Mouse (Mus musculus) thymus, postnatal 0 days (tissue): ENCODE results near the gene Sbk3. TPM values are rescaled to one million over a fixed set of nuclear protein-coding genes. Genes with fewer than 3 reads are reported as not detected.

Experiments used
- DNase-seq: peaks from one replicate; pipeline ENCODE4 v3.0.0-alpha.2; 2015; ENCODE audit warnings: low spot score
- polyA plus RNA-seq: library from polyadenylated mRNA; unstranded; fragments of >200 nt; fragmentation: Nextera tagmentation; extraction: Ambion mirVana; gene quantifications from 2 replicates; pipeline ENCODE4 v1.2.1, GENCODE M21; 2015

Sbk3 gene
- polyA plus RNA-seq, 1 experiment from 2014 or later, result not detected

DNA sequence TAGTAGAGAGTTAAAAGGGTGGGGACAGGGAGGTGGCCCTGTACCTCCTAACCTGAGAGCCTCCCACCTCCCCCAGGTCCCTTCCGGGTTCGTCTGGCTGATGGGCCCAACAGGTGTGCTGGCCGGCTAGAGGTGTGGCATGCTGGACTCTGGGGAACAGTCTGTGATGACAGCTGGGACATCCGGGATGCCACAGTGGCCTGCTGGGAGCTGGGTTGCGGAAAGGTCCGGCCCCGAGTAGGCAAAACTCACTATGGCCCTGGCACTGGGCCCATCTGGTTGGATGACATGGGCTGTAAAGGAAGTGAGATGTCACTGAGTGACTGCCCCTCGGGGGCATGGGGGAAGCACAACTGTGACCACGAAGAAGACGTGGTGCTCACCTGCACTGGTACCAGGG lies 34.1 kb downstream of the Sbk3 start:
- no peak for DNase-seq

DNA sequence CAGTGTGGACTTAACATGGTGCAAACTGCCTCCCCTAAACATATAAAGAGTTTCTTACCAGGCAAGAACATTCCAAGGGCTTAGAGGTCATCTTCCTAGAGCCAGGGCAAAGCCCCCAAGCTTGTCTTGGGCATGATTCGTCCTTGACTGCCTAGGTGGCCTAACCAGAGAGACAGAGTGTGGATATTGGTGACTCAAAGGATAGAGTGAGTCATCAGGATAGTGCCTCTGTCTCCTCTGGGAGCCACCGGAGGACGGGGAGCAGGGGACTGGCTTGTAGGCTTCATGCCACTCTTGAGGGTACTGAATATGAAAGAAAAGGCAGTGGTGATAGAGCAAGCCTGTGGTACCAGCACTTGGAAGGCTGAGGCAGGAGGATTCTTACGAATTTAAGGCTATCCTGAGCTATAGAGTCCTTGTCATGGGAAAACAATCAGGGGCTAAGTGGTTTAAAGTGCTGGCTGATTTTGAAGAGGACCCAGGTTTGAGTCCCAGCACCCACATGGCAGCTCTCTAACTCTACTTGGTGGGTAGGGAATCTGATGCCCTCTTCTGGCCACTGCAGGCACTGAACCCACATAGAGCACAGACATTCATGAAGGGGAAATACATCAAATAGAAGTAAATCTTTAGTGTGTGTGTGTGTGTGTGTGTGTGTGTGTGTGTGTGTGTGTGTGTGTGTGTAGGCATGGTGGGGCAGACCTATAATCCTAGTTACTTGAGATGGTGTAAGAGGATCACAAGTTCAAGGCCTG lies 36.6 kb downstream of the Sbk3 start:
- DNase-seq, result no peak

- DNase-seq, result no peak
These were observed 37.9 kb downstream of the Sbk3 start for GRCm38 (mm10) chr7:4933103-4933502.

DNA sequence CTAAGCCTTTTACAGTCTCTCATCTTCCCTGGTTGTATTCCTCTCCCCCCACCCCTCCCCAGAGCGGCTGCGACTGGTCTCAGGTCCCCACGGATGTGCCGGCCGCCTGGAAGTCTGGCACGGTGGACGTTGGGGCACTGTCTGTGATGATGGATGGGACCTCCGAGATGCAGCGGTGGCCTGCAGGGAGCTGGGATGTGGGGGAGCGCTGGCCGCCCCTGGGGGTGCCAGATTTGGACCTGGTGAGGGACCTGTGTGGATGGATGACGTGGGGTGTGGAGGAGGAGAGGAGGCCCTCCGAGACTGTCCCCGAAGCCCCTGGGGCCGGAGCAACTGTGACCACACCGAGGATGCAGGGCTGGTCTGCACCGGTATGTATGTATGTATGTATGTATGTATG lies 42.6 kb downstream of the Sbk3 start:
- DNase-seq, result no peak

DNA sequence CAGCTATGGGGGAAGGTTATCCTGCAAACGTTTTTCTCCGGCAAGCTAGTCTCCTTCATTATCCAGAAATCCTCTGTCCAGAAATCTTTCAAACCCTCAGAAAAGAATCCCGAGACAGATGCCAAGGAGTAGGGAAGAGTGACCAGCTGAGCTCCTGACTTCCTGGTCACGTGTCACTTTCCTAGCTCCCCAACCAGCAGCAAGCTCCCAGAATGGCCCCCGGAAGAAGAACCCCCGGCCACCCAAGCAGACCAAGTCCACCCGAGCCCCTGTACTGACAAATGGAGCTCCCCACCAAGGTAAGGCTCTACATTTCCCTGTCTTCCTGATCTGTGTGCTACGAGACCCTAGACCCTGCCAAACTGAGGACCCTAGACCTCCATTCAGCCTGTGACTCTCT lies 43.3 kb downstream of the Sbk3 start:
- DNase-seq, result no peak

GRCm38 (mm10) chr7:4926849-4927248 lies 44.1 kb downstream of the Sbk3 start:
- DNase-seq, result no peak

- DNase-seq, result no peak
These were observed 45.3 kb downstream of the Sbk3 start, which contains the start of gene Ssc5d for GRCm38 (mm10) chr7:4925441-4926381. Gene Ssc5d, plus strand, starts transcription at chr7:4925785.

DNA sequence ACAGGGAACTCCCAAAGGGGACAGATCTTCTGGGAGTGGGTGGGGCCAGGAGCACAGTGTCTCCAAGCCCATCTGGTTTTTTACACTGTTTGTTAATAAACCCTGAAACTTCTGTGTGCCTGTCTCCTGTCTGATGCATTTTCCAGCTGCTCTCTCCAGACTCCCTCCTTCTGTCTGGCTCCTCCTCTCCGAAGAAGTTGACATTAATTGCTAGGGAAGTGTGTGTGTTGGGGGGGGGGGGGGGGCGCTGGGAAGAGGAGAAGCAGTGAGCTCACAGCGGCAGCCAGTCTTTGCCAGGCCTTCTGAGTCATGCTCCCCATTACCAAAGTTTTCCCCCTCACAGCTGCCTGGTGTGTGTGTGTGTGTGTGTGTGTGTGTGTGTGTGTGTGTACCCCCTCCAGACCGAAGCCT lies 46.1 kb downstream of the Sbk3 start:
- DNase-seq, result no peak

GRCm38 (mm10) chr7:4924483-4924882 lies 46.5 kb downstream of the Sbk3 start:
- no peak for DNase-seq

DNA sequence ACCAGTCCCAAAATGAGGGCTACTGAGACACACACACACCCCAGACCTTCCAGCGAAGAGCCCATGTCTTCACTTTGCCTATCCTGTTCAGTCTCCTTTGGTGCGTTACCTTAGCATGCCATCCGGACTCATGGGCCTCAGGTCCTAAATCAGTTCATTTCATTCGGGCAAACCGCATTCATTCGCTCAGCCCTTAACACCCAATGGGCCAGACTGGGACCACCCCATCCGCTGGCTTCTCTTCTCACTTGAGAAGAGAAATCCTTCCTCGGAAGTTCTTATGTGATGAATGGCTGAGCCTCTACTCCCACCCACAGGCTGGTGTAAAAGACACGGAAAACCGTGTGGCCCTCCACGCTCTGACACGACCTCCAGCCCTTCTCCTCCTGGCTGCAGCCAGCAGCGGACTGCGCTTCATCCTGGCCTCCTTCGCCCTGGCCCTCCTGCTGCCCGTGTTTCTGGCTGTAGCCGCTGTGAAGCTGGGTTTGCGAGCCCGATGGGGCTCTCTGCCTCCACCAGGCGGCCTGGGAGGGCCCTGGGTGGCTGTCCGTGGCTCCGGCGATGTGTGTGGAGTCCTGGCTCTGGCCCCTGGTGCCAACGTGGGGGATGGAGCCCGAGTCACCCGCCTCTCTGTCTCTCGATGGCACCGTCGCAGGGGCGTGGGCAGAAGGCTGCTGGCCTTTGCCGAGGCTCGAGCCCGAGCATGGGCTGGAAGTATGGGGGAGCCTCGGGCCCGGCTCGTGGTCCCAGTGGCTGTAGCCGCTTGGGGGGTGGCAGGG lies 47.2 kb downstream of the Sbk3 start:
- DNase-seq, result no peak

DNA sequence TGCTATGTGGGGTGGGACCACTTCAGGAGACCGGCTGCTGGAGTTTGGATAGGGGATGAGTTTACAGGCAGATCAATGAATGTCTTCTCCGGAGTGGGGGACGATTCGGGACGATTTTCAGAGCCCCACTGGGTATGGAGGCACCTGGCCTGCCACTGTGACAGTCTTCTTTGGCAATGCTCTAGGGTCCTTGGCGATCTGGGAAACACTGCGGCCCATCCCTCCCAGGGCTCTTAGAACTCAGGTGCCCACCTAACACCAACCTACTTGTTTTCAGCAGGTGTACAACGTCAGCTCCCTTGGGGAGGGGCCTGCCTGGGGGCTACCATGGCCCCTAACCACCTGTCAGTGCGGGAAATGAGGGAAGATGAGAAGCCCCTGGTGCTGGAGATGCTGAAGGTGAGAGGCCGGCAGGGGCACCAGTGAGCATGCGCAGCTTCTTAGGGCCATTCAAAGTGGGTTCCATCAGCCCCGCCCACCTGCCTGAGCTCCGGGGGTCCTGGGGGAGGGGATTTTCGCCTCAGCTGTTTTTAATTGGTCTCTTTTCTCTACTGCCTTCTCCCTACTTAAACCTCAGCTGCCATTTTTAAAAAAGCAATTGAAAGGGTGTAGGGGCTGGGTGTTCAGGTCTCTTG lies 47.9 kb downstream of the Sbk3 start:
- DNase-seq, result no peak

DNA sequence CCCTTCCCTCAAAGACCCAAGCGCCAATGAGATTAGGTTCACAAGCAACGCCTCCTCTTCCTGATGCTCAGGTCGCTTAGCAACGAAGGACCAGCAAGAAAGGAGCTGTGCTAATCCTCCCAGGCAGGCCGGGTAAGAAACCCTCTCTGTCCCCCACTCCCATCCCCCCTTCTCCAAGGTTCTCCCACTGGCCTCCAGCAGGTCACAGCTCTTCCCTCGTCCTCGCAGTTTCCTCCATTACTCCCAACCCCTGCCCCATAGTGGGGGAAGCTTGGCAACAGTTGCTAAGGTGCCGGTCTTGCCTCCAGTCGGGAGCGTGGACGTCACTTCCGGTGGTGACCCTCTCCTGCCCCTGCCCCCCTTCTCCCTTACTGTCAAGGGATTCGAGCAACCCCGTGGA lies 48.5 kb downstream of the Sbk3 start:
- DNase-seq, result peak; percentile 39

- no peak for DNase-seq
These were observed 49.0 kb downstream of the Sbk3 start, which contains the start of gene Nat14 for GRCm38 (mm10) chr7:4921824-4922482. Gene Nat14, plus strand, starts transcription at chr7:4922028.

DNA sequence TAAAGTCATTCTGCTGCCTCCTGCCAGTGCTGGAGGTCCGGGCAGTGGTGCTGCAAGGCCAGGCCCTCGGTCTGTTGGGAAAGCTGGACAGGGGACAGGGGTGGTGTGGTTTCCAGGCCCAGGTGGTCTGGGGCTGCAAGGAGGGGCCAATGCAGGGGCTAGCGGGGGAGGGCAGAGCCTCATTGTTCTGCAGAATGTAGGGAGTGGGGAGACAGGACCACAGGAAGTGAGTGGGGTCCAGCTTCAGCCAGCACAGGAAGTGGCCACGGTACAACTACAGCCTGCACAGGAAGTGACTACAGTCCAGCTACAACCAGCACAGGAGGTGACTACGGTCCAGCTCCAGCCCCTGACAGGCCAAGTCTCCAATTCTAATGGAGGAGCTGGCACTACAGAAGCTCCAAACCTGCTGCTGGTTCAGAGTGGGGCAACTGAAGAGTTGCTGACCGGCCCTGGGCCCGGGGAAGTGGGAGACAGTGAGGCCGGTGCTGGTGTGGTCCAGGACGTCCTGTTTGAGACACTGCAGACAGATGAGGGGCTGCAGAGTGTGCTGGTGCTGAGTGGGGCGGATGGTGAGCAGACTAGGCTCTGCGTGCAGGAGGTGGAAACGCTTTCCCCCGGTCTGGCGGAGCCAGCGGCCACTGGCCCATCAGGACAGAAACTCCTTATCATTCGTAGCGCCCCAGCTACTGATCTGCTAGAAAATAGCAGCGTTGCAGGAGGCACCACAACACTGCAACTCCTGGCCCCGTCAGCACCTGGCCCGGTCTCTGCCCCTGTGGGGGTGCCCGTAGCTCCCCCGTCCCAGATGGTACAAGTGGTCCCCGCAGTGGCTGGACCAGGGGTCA lies 49.8 kb downstream of the Sbk3 start:
- DNase-seq, result no peak

GRCm38 (mm10) chr7:4920496-4920895 lies 50.5 kb downstream of the Sbk3 start:
- DNase-seq, result no peak

DNA sequence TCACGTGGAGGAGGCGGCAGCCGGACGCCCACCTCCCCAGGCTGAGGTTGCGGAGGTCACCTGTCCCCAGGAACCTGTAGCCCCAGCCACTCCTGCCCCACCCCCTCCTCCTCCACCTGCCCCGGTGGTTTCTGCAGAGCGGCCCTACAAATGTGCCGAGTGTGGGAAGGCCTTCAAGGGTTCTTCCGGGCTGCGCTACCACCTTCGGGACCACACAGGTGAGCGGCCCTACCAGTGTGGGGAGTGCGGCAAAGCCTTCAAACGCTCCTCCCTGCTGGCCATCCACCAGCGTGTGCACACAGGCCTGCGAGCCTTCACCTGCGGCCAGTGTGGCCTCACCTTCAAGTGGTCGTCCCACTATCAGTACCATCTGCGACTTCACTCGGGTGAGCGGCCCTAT lies 51.0 kb downstream of the Sbk3 start:
- DNase-seq, result no peak

- no peak for DNase-seq
These were observed 51.9 kb downstream of the Sbk3 start for GRCm38 (mm10) chr7:4919096-4919495.

GRCm38 (mm10) chr7:4918681-4919080 lies 52.3 kb downstream of the Sbk3 start:
- no peak for DNase-seq

- no peak for DNase-seq
These were observed 53.5 kb downstream of the Sbk3 start for GRCm38 (mm10) chr7:4917494-4917893.
